In the genomic region with DNA sequence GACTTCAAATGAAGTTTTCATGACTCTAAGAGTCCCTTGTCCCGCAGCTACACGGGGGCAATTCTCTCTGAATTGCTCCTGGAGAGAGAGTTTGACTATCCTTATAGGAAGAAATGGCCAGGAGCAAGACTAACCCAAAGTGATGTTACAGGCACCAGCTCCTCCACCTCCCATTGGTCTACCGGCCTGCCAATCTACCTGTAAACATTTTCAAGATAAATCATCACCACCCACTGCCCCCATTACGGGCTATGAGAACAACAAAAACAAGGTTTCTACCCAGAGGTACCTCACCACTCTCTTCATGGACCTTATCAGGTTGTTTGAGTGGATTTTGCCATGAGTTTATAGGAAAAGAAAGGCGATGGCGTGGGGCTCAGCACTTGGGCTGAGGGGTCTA, we compare ENCODE assay signal across 8 mouse cellular contexts. TPM values are rescaled to one million over a fixed set of nuclear protein-coding genes. Genes with fewer than 3 reads are reported as not detected.
A peak's percentile ranks its signal among the peaks of the same experiment; 100 is the strongest.
DNase-seq lines count a peak whose midpoint lies in the region; ATAC-seq lines count a peak whose summit lies in the region.

No protein-coding gene starts in this region.

- no peaks in the 10 kb centered on the region for H3K9me3 ChIP-seq in embryonic facial prominence, embryonic 13.5 days
- H3K9me3 ChIP-seq in hindbrain, embryonic 16.5 days (ENCODE audit: control insufficient read depth, low read length) = no peaks in the 10 kb centered on the region
- no peaks in the 10 kb centered on the region for H3K9me3 ChIP-seq in liver, embryonic 13.5 days (replicated peaks)

- peak overlapping the region; percentile 65 for H3K4me3 ChIP-seq in embryonic facial prominence, embryonic 13.5 days
- H3K4me3 ChIP-seq in hindbrain, embryonic 16.5 days (ENCODE audit: low read length) = peak overlapping the region; percentile 67
- H3K4me3 ChIP-seq in liver, embryonic 13.5 days (replicated peaks) = peak overlapping the region; percentile 59

- no peaks in the 10 kb centered on the region for H3K36me3 ChIP-seq in embryonic facial prominence, embryonic 13.5 days
- H3K36me3 ChIP-seq in hindbrain, embryonic 16.5 days (ENCODE audit: control insufficient read depth, insufficient read depth, low read length) = no peaks in the 10 kb centered on the region
- no peaks in the 10 kb centered on the region for H3K36me3 ChIP-seq in liver, embryonic 13.5 days

- H3K27me3 ChIP-seq in embryonic facial prominence, embryonic 13.5 days = peaks cover 27% of the 10 kb centered on the region
- H3K27me3 ChIP-seq in hindbrain, embryonic 16.5 days (replicated peaks; ENCODE audit: control insufficient read depth, insufficient read depth, low read length) = 0 out of 2 replicates have a peak, but pooled peaks cover 4% of the 10 kb centered on the region
- H3K27me3 ChIP-seq in liver, embryonic 13.5 days = peaks cover 45% of the 10 kb centered on the region

- DNase-seq in liver, embryonic 13.5 days = no peak
- peak; percentile 85 for DNase-seq in thymus, postnatal 0 days (ENCODE audit: low spot score)
- no peak for DNase-seq in spleen, postnatal 36 days (ENCODE audit: low spot score in 2 of 2)
- no peak for DNase-seq in frontal cortex, postnatal 10 days (ENCODE audit: low spot score in 2 of 2)
- no peak for DNase-seq in ovary, postnatal 10 days (ENCODE audit: low spot score)

- 41% methylated on average over 6 of the region's 6 CpGs for WGBS in embryonic facial prominence, embryonic 13.5 days
- WGBS in hindbrain, embryonic 16.5 days = 46% methylated on average over 6 of the region's 6 CpGs
- 6% methylated on average over 6 of the region's 6 CpGs for whole genome bisulfite sequencing in liver, embryonic 13.5 days (ENCODE audit: insufficient replicate concordance)

- peaks cover 49% of the 10 kb centered on the region for H3K4me1 ChIP-seq in embryonic facial prominence, embryonic 13.5 days
- peaks cover 13% of the 10 kb centered on the region for H3K4me1 ChIP-seq in hindbrain, embryonic 16.5 days (ENCODE audit: control insufficient read depth, insufficient read depth, low read depth, low read length)
- peaks cover 26% of the 10 kb centered on the region for H3K4me1 ChIP-seq in liver, embryonic 13.5 days (replicated peaks)

- ATAC-seq in CD4-positive, CD25-positive, alpha-beta regulatory T cell, adult 4 months = peak; percentile 54
- no peak for ATAC-seq in embryonic facial prominence, embryonic 13.5 days (ENCODE audit: insufficient number of reproducible peaks, insufficient read depth, low FRiP score, low TSS enrichment, low read depth)
- no peak for ATAC-seq in hindbrain, embryonic 16.5 days
- ATAC-seq in liver, embryonic 13.5 days (ENCODE audit: low read depth) = no peak

- no peak overlapping the region for H3K27ac ChIP-seq in embryonic facial prominence, embryonic 13.5 days
- H3K27ac ChIP-seq in hindbrain, embryonic 16.5 days (ENCODE audit: low read depth, low read length) = no peak overlapping the region
- no peak overlapping the region for H3K27ac ChIP-seq in liver, embryonic 13.5 days

- peak overlapping the region; percentile 100 for H3K4me2 ChIP-seq in embryonic facial prominence, embryonic 13.5 days
- peak overlapping the region; percentile 100 for H3K4me2 ChIP-seq in hindbrain, embryonic 16.5 days (ENCODE audit: low read length)
- H3K4me2 ChIP-seq in liver, embryonic 13.5 days = peak overlapping the region; percentile 80

- H3K9ac ChIP-seq in embryonic facial prominence, embryonic 13.5 days = peak overlapping the region; percentile 79
- H3K9ac ChIP-seq in hindbrain, embryonic 16.5 days (ENCODE audit: low read depth, low read length) = peak overlapping the region; percentile 69
- H3K9ac ChIP-seq in liver, embryonic 13.5 days = peak overlapping the region; percentile 62; the same call in 1 of the 2 replicates

RNA-seq across cellular contexts. Expression of gene Egln3, which starts 1.4 kb away (rescaled TPM):
- 1 to 10 TPM; 1.7 TPM for polyA plus RNA-seq in CD4-positive, CD25-positive, alpha-beta regulatory T cell, adult 4 months (2017; shearing (Covaris generic))
- 6.7 and 7.0 TPM in 2 replicates for polyA plus RNA-seq in embryonic facial prominence, embryonic 13.5 days (2015; fragmentation: Nextera tagmentation; extraction: Ambion mirVana)
- 7.4 and 7.6 TPM in 2 replicates for polyA plus RNA-seq in hindbrain, embryonic 16.5 days (2015; fragmentation: Nextera tagmentation; extraction: Ambion mirVana)
- polyA plus RNA-seq in liver, embryonic 13.5 days (2015; fragmentation: Nextera tagmentation; extraction: Ambion mirVana) = 1.6 and 1.8 TPM in 2 replicates
- polyA plus RNA-seq in thymus, postnatal 0 days (2015; fragmentation: Nextera tagmentation; extraction: Ambion mirVana) = 17.8 and 18.4 TPM in 2 replicates
